9 mouse cellular contexts compared by ENCODE assay signal in the genomic region with DNA sequence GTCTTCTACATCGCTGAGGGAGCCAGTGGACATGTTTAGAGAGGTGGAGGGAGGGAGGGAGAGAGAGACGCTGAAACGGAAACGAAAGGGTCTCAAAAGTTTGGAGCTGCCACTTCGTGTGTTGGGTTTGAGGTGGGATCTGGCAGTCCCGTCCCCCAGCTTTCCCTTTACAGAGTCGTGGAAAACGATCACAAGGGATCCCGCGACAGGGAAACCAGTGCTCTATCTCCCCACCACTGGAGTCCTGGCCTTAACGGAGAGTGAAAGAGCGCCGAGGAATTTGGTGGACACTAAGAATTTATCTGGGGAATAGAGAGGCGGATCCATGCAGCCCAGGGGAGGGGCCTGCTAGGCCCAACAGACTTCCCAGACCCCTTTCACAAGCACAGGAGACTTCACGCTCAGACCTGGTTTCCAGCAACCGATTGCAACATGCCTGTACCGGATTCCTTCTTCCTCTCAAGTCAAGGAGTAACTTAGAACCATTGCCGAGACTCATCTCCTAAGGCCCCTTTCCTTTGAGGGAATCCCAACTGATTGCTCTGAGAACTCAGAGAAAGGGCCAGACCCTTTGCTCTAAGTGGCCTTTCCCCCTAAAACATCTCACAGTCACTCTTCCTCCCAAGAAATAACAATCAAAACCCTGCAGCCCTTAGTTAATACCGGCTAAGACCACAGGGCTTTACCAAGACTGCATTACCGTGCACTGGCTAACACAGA. TPM values are rescaled to one million over a fixed set of nuclear protein-coding genes. Genes with fewer than 3 reads are reported as not detected.
DNase-seq lines count a peak whose midpoint lies in the region; ATAC-seq and TF ChIP-seq lines count a peak whose summit lies in the region.
"Had no signal": no experiment of that assay in that cellular context is flagged by ENCODE, and none has a peak within 500 bp of the region (broad histone marks: within the 10 kb centered on the region; RNA-seq: fewer than 3 reads in every experiment).

Tcf21 (minus strand) TSS at position 304 of the 720 bp plus-strand sequence.

- 2% methylated on average over 20 of the region's 20 CpGs for WGBS in forebrain, embryonic 15.5 days
- WGBS in intestine, postnatal 0 days = 21% methylated on average over 20 of the region's 20 CpGs
- 3% methylated on average over 20 of the region's 20 CpGs for WGBS in liver, embryonic 15.5 days (ENCODE audit: insufficient replicate concordance)

- H3K27me3 ChIP-seq in forebrain, embryonic 15.5 days = peaks cover 91% of the 10 kb centered on the region
- peaks cover 46% of the 10 kb centered on the region for H3K27me3 ChIP-seq in intestine, postnatal 0 days (replicated peaks; ENCODE audit: control insufficient read depth, insufficient read depth, low read length)
- H3K27me3 ChIP-seq in liver, embryonic 15.5 days = peaks cover 79% of the 10 kb centered on the region
- H3K27me3 ChIP-seq in testis, adult 2 months (ENCODE audit: control insufficient read depth, insufficient read depth, low read length) = no peaks in the 10 kb centered on the region; the same call in none of the 2 replicates

- no peak for TF ChIP-seq CTCF in intestine, postnatal 0 days (IDR thresholded peaks at IDR 0.05; ENCODE audit: low read depth)
- TF ChIP-seq CTCF in testis, adult 2 months (IDR thresholded peaks at IDR 0.05; ENCODE audit: control insufficient read depth, insufficient read depth, insufficient replicate concordance, low read depth, low read length) = no peak

- no peak within 1 kb of the TSS for H3K27ac ChIP-seq in forebrain, embryonic 15.5 days (replicated peaks)
- peak within 1 kb of the TSS; percentile 86 for H3K27ac ChIP-seq in intestine, postnatal 0 days (ENCODE audit: low read depth, low read length)
- H3K27ac ChIP-seq in liver, embryonic 15.5 days (replicated peaks) = no peak within 1 kb of the TSS
- peak within 1 kb of the TSS; percentile 29 for H3K27ac ChIP-seq in testis, adult 2 months (ENCODE audit: control insufficient read depth, insufficient read depth, low read depth, low read length)

- H3K4me1 ChIP-seq in forebrain, embryonic 15.5 days = peaks cover 11% of the 10 kb centered on the region; the same call in 1 of the 2 replicates
- 0 out of 2 replicates have a peak, but pooled peaks cover 2% of the 10 kb centered on the region for H3K4me1 ChIP-seq in intestine, postnatal 0 days (replicated peaks; ENCODE audit: control insufficient read depth, insufficient read depth, low read length)
- H3K4me1 ChIP-seq in liver, embryonic 15.5 days (replicated peaks) = no peaks in the 10 kb centered on the region
- H3K4me1 ChIP-seq in testis, adult 2 months (ENCODE audit: control insufficient read depth, insufficient read depth, low read length) = peaks cover 5% of the 10 kb centered on the region; the same call in 1 of the 2 replicates

- no peak for DNase-seq in adrenal gland, postnatal 4 days (ENCODE audit: low spot score in 2 of 2)
- DNase-seq in frontal cortex, postnatal 36 days (ENCODE audit: low spot score in 2 of 2) = no peak
- no peak for DNase-seq in layer of hippocampus, adult 8-10 months (ENCODE audit: low spot score in 2 of 2)
- no peak for DNase-seq in right cerebral cortex, postnatal 14 days

- peak within 1 kb of the TSS; percentile 11; the same call in 1 of the 2 replicates for H3K4me3 ChIP-seq in forebrain, embryonic 15.5 days
- H3K4me3 ChIP-seq in intestine, postnatal 0 days (ENCODE audit: low read depth, low read length) = peak within 1 kb of the TSS; percentile 52
- peak within 1 kb of the TSS; percentile 15; the same call in 1 of the 2 replicates for H3K4me3 ChIP-seq in liver, embryonic 15.5 days (replicated peaks)
- H3K4me3 ChIP-seq in testis, adult 2 months (ENCODE audit: control insufficient read depth, low read depth, low read length) = peak within 1 kb of the TSS; percentile 31

- peak; percentile 49; the same call in 1 of the 2 replicates for TF ChIP-seq POLR2A in testis, adult 2 months (IDR thresholded peaks at IDR 0.05; ENCODE audit: control insufficient read depth, low read depth, low read length)

- H3K9me3 ChIP-seq in forebrain, embryonic 15.5 days = no peaks in the 10 kb centered on the region
- H3K9me3 ChIP-seq in intestine, postnatal 0 days (ENCODE audit: control insufficient read depth) = no peaks in the 10 kb centered on the region
- H3K9me3 ChIP-seq in liver, embryonic 15.5 days (replicated peaks) = no peaks in the 10 kb centered on the region

- no peak within 1 kb of the TSS for H3K9ac ChIP-seq in forebrain, embryonic 15.5 days (replicated peaks)
- peak within 1 kb of the TSS; percentile 66 for H3K9ac ChIP-seq in intestine, postnatal 0 days (ENCODE audit: low read depth, low read length)
- no peak within 1 kb of the TSS for H3K9ac ChIP-seq in liver, embryonic 15.5 days

- H3K36me3 ChIP-seq in forebrain, embryonic 15.5 days = no peaks in the 10 kb centered on the region
- no peaks in the 10 kb centered on the region for H3K36me3 ChIP-seq in intestine, postnatal 0 days (ENCODE audit: control insufficient read depth, insufficient read depth)
- no peaks in the 10 kb centered on the region for H3K36me3 ChIP-seq in liver, embryonic 15.5 days (replicated peaks)
- H3K36me3 ChIP-seq in testis, adult 2 months (ENCODE audit: control insufficient read depth, insufficient read depth, low read length) = no peaks in the 10 kb centered on the region

- H3K4me2 ChIP-seq in forebrain, embryonic 15.5 days (replicated peaks) = no peak within 1 kb of the TSS
- peak within 1 kb of the TSS; percentile 40 for H3K4me2 ChIP-seq in intestine, postnatal 0 days (replicated peaks; ENCODE audit: low read depth)
- H3K4me2 ChIP-seq in liver, embryonic 15.5 days = no peak within 1 kb of the TSS

- no peak for ATAC-seq in forebrain, embryonic 15.5 days (replicated peaks)
- peak; percentile 64 for ATAC-seq in intestine, postnatal 0 days
- no peak for ATAC-seq in liver, embryonic 15.5 days (ENCODE audit: insufficient read depth)

RNA-seq across cellular contexts. Expression of gene Tcf21, which starts in this region (rescaled TPM):
- total RNA-seq in adrenal gland, postnatal 4 days (2021) = 10 to 100 TPM; 32.6 to 58.5 TPM
- 0.29 and 0.45 TPM in 2 replicates for polyA plus RNA-seq in forebrain, embryonic 15.5 days (2015; fragmentation: Nextera tagmentation; extraction: Ambion mirVana)
- 66.4 and 70.2 TPM in 2 replicates for polyA plus RNA-seq in intestine, postnatal 0 days (2015; fragmentation: Nextera tagmentation; extraction: Ambion mirVana)
- polyA plus RNA-seq in liver, embryonic 15.5 days (2015; fragmentation: Nextera tagmentation; extraction: Ambion mirVana) = 4.4 TPM in 2 replicates
- polyA plus RNA-seq in testis, adult 2 months (2012; rRNA removed) = 11.2 and 12.4 TPM in 2 replicates
- total RNA-seq in layer of hippocampus, adult 8-10 months (2022) = not detected
- total RNA-seq: neutrophil, adult 5-6 weeks had no signal

Comparison
In these comparisons a context has a peak if more than half of its experiments do, and no peak if none do; other contexts are left out.
1. RNA of gene Tcf21 (total RNA-seq): 32.6 to 58.5 TPM in adrenal gland, postnatal 4 days; not detected in layer of hippocampus, adult 8-10 months; every median in the first group is over 10 times any median in the second.
2. H3K27ac ChIP-seq: peak in intestine, postnatal 0 days (single experiment) and testis, adult 2 months (single experiment); none in forebrain, embryonic 15.5 days (single experiment) and liver, embryonic 15.5 days (single experiment).
3. Peak in every context shown above with its lines, with median percentiles within 50 percentile points of each other: H3K4me3 ChIP-seq.